Mouse (Mus musculus): ENCODE measurements around the gene Utrn.

DNA sequence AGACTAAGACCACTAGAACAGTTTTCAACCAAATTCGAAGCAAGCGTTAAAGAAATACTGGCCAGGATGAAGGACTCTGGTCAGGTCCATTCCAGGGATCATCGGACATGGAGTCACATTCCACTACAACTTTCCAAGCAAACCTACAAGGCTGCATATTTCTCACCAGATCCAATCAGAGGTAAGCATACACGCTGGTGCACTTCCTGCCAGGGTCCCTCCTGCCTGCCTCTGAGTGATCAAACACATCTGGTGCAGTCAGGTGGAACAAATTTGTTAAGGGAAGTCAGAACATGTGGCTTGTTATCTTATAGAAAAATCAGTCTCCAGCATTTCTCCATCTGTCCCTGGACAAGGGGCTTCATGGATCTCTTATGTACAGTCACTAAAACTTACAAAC lies 167.0 kb downstream of the Utrn start:
- no peak for TF ChIP-seq CTCF (IDR thresholded peaks at IDR 0.05; ENCODE audit: borderline replicate concordance, insufficient read depth, low read depth, low read length)
- TF ChIP-seq POLR2A (IDR thresholded peaks at IDR 0.05; ENCODE audit: borderline replicate concordance, insufficient read depth, low read length), result no peak
